Mouse (Mus musculus) liver (tissue): ENCODE results near the gene Ptger1.

Experiments used
- DNase-seq: peaks from one replicate; pipeline ENCODE4 v3.0.0-alpha.2; 2020; ENCODE audit warnings: mixed read lengths

Ptger1 gene

DNA sequence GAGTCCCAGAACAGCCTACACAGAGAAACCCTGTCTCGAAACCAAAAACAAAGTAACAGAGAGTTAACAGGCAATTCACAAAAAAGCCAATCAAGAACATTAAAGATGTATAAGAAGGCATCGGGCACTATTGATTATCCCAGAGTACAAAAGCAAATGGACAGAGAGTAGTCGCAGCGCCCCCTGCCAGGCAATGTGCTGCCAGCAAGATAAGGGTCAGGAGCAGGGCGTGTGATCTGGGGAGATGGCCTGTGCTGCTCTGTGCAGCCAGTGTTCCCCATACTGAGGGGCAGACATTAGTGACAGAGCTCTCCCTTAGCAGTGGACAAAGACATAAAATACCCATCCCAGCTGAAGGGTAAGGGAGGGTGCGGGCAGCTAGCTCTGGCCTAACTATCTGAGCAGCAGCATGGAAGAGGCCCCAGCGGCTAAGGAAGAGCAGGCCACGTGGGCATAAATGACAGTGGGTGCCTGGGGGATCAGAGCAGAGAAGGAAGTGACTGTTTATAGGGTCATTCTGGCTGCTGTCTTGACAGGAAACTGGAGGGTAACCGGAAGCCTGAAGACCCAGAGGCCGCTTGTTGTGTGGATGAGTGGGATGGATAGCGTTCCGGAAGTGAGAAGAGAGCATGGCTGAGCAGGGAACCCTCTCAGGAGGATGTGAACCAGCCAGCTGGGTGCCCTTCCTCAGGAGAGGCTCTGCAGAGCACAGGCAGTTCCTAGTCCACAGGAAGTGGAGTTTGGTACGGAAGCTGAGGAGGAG, 9.8 kb upstream of the Ptger1 start:
- DNase-seq, result peak; percentile 75

DNA sequence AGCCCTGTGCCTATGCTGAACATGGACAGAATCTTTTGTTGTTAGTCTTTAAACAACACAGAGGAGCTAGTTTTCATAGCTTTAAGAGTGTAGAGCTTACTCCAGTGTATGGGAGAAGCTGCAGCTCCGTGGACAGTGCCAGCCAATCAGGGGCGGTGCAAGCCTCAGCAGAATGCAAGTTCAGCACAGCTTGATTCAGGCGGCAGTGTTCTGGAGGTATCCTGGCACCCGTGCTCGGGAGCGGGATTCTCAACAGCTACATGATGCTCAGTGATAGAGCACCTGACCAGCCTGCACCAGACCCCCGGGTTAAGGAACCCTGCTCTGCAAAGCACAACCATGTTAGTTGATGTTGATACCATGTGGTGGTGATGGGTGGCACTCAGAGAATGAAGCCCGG, 5.9 kb upstream of the Ptger1 start:
- DNase-seq, result no peak

DNA sequence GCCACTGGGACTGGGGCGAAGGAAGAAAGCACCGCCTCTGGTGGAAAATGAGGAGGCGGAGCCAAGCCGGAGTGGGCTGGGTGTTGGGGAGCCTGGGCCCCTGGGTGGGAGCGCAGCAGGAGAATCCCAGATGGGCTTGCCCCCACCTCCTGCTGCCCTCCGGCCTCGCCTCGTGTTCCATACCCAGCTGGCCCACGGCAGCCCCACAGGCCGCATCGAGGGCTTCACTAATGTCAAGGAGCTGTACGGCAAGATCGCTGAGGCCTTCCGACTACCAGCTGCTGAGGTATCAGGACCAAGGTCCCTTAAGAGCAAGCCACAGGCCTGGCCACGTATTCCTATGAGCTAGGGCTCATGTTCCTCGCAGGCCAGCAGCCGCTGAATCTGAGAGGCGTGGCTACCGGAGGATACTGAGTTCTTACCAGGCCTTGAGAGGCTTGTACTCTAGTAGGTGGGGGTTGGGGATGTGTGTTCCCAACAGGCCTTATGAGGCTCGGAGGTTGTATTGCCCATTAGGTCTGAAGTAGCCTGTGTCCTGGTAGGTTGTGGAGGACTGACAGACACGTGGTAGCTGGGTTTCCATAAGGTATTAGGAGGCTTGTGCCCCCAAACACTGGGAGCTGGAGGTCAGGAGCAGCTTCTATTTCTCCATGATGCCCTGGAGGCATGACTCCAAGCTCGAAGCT, 5.3 kb upstream of the Ptger1 start:
- DNase-seq, result no peak

DNA sequence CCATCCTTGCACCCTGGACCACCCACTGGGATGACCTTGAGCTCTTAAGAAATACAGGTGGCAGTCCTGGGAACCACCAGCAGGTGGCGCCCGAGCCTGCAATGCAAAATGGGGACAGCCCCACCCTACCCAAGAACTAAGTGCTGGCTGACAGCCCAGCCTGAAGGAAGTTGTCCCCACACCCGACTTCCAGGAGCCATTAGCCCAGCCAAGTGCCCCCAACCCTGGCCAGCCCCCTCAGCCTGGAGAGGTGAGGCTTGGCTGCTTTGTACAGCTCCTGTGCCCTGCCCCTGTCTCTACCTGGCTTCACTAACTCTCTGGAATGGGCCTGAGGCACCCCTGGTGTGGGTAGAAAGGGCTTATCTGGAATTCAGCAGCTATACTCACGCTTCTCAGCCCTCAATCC, 4.1 kb upstream of the Ptger1 start:
- DNase-seq, result peak; percentile 90

DNA sequence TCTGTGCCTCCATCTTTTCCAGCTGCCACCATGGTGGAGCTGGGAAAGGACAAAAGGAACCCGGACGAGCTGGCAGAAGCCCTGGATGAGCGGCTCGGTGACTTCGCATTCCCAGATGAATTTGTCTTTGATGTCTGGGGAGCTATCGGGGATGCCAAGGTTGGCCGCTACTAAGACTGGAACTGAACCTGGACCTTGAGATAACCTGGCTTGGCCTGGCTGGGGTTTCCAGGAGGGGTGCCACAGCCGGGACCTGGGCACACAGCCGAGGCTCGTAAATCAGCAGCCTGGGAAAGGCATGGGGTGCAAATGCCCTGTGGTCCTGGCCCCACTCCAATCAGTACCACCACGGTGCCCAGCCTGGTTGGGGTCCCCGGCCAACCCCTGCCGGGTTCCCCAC, 2.4 kb upstream of the Ptger1 start:
- DNase-seq, result no peak

DNA sequence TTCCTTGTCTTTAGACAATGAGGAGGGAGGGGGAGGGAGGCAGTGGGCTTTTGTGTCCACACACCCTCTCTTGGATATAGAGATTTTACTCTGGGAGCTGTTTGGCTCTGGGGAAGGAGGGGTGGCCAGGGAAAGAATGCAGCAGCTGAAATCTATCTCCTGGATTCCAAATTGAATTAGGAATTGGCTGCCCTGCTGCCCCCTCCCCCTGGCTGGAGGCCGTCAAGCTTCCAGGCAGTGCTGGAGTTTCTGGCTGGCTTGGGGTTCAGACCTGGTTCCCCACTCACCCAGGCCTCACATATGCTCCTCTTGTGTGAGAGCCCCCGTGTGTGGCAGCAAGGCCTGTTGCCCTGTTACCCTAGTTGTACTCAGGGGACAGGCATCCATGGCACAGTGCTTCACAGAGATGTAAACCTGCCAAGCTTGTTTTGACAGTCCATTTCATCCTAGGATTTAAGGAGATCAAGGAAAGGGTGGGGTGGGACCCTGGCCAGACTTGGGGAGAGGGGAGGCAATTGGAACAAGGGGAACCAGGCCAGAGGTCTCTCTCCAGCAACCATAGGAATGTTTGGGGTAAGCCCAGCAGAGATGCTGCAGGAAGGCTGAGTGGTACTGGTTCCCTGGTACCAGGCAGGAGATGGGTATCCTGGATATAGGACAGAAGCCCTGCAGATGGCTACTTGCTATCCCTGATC, 1.4 kb upstream of the Ptger1 start:
- DNase-seq, result no peak

DNA sequence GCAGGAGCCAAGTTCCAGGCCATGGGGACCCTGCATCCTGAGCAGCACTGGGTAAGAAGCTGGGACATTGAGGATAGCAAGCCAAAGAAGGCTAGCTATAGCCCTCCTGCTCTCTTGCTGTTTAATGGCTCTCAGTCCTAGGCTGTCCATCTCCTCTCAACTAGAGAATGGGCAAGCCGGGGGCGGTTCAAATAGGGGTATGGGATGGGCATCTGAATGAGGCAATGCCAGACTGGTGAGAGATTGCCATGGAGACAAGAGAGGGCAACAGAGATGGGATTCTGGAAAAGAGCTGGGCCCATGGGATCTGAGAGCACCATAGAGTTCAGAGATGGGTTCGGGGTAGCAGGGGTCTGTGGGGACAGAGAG, 372 bp downstream of the Ptger1 start:
- DNase-seq, result no peak

DNA sequence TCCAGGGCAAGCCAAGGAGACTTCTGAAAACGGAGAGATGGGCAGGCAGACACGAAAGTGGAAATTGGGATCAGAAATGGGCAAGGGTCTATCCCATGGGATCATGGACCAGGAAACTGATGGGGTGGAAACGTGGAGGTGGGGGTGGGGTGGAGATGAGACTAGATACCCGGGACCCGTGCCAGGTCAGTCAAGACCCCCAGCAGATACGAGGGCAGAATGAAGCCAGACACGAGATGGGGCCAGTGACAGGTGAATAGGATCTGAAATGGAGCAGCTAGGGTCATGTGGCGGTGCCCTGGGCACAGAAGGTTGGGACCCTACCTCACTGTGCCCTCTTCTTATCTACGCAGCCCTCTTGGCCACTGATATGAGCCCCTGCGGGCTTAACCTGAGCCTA, 1.0 kb downstream of the Ptger1 start:
- no peak for DNase-seq

DNA sequence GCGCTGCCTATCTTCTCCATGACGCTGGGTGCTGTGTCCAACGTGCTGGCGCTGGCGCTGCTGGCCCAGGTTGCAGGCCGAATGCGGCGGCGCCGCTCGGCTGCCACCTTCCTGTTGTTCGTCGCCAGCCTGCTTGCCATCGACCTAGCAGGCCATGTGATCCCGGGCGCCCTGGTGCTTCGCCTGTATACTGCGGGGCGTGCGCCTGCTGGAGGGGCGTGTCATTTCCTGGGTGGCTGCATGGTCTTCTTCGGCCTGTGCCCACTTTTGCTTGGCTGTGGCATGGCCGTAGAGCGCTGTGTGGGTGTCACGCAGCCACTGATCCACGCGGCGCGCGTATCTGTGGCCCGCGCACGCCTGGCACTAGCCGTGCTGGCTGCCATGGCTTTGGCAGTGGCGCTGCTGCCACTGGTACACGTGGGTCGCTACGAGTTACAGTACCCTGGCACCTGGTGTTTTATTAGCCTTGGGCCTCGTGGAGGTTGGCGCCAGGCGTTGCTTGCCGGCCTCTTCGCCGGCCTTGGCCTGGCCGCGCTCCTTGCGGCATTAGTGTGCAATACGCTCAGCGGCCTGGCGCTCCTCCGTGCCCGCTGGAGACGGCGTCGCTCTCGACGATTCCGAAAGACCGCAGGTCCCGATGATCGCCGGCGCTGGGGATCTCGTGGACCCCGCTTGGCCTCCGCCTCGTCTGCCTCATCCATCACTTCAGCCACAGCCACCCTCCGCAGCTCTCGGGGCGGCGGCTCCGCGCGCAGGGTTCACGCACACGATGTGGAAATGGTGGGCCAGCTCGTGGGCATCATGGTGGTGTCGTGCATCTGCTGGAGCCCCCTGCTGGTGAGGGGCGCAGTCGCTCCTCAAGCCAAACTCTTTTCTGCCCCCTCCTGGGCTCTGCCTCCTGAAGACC, 1.8 kb downstream of the Ptger1 start:
- DNase-seq, result peak; percentile 66

DNA sequence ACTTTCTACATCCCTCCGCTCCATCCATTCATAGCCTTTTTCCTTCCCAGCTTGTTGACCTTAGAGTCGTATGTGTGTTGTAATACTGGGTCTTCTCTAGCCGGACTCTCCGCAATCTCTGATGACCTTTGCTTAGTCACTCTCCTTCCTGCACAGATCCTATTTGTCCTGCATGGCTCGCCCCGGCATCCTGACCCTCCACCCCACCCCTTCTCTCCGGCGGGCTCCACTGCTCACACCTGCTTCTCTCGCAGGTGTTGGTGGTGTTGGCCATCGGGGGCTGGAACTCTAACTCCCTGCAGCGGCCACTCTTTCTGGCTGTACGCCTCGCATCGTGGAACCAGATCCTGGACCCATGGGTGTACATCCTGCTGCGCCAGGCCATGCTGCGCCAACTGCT, 2.5 kb downstream of the Ptger1 start:
- no peak for DNase-seq

DNA sequence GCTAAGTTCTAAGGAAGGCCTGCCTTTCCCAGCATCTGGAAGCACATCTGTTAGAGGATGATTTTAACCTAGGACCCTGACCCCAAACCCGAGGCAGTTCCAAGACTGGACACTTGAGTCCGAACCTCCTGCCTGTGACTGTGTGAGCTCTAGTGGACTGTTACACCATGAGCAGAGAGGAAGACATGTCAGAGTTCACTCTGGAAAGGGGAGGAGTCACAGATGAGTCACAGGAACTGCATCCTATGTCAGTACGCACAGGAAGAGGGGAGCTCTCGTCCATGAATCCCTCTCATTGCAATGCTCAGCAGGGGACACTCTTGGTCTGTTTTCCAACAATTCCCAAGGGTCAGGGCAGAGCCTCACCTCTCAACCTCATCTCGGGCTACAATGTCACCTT, 6.5 kb downstream of the Ptger1 start:
- no peak for DNase-seq

DNA sequence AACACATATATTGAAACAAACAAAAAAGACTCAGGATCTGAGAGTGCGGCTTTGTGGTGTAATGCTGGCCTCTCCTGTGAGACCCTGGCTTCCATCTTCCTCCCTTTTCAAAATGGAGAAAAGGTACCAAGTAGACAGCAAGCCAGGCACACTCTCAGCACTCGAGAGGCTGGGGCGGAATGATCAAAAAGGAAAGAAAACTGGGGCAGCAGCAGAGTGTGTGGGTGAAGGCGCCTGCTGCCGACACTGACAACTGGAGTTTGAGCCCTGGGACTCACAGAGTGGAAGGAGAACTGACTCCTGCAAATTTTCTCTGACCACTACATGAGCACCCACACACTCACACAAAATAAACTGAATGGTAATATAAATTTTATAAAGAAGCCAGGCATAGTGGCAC, 8.0 kb downstream of the Ptger1 start:
- no peak for DNase-seq

DNA sequence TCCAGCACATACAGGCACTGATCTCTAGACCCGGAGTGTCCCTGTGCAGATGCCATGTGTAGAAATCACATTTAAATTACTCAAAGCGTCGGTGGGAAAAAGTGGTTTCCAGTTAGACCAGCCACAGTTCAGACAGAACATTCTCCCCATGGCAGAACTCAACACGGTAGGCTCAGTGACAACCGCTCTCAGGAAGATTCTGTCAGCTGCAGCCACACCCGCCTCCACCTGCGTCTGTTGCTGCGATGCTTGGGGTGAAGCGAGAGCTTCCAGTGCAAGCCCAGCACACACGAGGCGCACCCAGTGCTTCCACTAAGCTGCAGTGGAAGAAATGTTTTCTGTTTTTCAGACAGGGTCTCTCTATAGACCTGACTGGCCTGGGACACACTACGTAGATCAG, 13.4 kb downstream of the Ptger1 start:
- DNase-seq, result no peak

DNA sequence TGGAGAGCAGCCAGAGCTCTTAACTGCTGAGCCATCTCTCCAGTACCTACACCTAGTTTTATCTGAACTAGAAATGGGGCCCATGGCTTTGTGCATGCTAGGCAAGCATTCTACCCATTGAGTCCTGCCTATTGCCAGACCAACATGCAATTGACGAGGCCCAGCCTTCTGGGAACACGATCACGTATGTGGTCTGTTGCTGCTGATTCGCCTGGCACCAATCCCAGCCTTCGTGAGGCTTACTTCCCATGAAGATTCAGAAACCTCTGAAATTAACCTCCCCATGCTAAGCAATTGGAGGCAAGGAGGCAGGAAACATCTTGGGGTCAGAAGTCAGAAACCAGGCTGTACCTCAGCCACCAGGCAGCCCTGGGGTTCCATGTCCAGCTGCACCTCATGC, 14.1 kb downstream of the Ptger1 start:
- DNase-seq, result no peak

DNA sequence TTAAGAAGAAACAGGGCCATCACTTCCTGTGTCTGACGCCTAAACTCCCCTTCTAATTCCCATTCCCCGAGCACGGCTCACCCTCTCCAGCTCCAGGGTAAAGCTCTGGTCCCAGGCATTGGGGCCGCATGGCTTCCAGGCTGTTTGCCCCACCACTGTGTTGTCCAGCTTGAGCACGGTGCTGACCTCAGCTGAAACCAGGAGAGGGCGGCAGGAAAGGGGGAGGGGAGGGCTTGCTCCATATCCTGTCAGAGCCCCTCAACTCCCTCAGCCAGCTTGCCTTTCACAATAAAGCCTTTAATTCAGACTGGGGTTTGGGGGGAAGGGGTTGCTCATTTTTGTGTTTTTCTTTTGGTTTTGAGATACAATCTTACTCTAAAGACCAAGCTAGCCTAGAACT, 14.6 kb downstream of the Ptger1 start:
- peak; percentile 53 for DNase-seq

DNA sequence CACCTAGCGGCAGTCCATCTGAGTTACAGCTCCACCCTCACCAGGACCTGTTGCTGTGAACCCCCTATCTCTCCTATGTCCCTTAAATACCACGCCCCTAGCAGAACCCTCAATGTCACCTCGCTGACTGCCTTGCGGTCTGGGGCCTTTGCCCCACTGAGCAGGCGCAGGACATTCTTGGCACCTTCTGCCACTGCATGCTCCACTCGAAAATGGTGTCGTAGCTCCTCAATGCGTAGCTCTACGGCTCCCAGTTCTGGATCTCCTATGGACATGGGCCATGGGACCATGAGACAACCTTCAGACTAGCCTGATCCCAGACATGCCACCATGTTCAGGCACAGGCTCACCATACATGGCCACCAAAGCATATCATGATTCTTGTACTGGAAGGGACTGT, 18.0 kb downstream of the Ptger1 start:
- DNase-seq, result no peak

DNA sequence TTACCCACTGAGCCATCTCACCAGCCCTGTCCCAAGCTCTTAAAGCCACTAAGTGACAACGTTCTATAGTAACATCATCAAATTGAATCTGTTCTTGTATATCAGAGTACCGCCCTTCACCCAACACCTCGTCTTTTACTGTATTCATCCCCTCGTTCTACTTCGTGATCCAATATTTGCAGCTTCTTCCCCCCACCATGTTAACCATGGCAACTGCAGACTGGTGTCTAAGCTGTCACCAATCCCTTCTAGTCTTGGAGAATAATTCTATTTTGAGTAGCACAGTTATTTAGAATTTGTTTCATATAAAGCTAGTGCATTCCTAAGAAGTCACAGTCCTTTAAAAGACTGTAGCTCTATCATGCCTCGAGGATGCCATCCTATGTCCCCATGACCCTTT, 22.8 kb downstream of the Ptger1 start:
- DNase-seq, result no peak

DNA sequence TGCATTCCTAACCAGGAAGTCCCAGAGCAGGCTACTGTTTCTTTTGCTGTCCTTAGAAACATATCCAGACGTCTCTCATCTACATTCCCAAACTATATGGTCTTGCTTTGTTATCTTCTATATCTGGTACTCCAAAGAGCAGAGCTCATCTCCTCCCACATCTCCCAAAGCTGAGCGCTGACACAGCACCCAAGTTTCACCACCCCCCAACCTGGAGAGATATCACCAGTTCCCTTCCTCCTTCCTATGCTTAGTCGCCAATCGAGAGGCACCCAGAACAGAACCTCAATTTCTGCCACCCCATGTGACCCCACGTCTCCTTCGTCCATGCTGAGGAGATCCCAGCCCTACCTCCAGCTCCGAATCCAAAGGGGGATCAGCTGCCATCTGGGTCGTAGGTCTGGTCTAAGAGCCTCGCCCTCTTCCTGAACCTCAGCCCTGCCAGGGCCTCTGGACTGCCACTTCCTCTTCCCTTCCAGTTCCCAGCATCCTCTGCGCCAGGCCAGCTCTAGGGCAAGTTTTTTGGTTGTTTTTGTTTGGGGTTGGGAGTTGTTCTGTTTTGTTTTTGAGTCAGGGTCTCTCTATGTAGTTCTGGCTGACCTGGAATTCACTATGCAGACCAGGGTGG, 27.2 kb downstream of the Ptger1 start:
- DNase-seq, result no peak

DNA sequence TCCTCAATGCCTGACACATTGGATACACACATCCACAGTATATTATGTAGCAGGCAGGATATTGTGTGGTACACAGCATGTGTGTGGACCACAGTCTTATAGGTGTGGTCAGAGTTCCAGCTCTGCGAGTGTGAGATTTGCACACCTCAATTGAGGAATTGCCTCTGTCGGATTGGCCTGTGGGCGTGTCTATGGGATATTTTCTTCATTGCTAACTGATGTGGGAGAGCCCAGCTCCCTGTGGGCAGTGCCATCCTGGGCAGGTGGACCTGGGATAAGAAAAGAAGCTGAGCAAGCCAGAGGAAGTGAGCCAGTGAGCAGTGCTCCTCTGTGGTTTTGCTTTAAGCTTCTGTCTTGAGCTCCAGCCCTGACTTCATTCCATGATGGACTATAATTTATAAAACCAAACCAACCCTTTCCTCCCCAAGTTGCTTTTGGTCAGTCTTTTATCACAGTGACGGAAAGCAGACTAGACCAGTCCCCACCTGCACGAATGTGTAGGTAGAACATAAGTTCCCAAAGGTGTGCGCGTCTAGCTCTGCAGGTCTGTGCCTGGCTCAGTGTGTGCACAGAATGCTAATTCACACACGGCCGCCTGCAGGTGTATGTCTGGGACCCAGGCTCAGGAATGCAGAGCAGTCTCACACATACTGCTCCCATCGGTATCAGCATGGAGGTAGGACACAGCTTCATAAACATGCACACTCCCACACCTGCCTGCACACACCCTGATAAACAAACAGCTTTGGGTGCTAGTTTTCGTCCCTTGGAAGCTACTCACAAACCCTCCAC, 28.1 kb downstream of the Ptger1 start:
- no peak for DNase-seq

DNA sequence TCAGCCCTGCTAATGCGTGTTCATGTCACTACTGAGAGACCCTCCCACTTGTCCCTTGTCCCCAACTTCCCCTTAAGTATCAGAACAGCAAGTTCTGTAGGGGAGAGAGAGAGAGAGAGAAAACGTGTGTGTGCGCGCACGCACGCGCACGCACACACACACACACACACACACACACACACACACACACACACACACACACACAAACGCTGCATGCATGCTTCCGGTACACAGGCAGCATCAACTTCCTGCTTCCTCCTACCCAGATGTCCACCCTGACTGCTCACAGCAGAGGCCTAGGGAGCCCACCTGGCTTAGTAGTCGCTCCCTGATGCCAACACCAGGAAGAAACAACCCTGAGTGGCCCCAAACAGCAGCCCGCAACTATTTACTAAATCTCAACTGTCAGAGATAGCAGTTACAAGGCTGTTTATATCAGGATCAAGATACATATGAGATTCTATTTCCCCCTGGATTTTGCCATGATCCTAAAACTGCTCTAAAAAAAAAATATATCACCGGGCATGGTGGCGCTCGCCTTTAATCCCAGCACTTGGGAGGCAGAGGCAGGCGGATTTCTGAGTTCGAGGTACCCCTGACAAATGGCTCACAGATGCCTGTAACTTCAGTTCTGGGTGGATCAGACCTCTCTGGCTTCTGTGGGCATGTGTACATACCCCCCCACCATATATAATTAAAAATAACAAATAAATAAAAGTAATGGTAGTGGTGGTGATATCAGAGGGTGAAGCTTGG, 29.1 kb downstream of the Ptger1 start:
- DNase-seq, result no peak
